Mouse (Mus musculus): ENCODE results near the gene Sec62. TPM values are rescaled to one million over a fixed set of nuclear protein-coding genes. Genes with fewer than 3 reads are reported as not detected.
A peak's percentile ranks its signal among the peaks of the same experiment; 100 is the strongest.

Gene Sec62
- polyA plus RNA-seq, 1 experiment: 12.9 TPM

- no peaks in the 10 kb centered on the region for H3K27me3 ChIP-seq (ENCODE audit: control insufficient read depth, insufficient read depth, low read length)
- H3K27ac ChIP-seq (ENCODE audit: control insufficient read depth, insufficient read depth, low read length): no peak overlapping the region
- no peaks in the 10 kb centered on the region for H3K36me3 ChIP-seq (ENCODE audit: control insufficient read depth, insufficient read depth, low read length)
- no peak overlapping the region for H3K4me3 ChIP-seq (ENCODE audit: control insufficient read depth, insufficient read depth, low read length)
- 22% methylated on average over 10 of the region's 10 CpGs for WGBS
- DNase-seq: peak; percentile 42
- no peaks in the 10 kb centered on the region for H3K4me1 ChIP-seq (replicated peaks; ENCODE audit: control insufficient read depth, insufficient read depth, low read length)
- TF ChIP-seq POLR2A (IDR thresholded peaks at IDR 0.05; ENCODE audit: control insufficient read depth, extremely low read depth, insufficient read depth, low read length, poor library complexity): no peak
- TF ChIP-seq CTCF (IDR thresholded peaks at IDR 0.05; ENCODE audit: borderline replicate concordance, control insufficient read depth, extremely low read depth, insufficient read depth, low read length, poor library complexity): no peak
These were observed 27.2 kb upstream of the Sec62 start for GRCm38 (mm10) chr3:30765311-30766027.

DNA sequence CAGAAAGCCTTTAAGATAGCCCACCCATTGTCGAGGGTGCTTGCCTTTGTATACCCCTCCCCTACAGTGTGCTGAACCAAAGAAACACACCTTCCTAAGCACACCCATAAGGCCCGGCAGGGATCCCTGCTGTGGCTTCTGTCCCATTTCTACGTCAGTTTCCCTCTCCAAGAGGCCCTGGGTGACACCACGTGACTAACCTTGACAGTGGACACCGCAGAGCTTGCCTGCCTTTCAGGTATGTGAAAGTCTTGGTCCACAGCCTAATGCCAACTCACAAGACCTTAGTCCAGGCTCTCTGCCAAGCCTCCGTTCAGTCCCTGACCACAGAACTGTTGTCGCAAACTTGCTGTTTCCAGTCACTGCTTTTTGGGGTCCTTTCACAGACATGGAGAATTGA, 26.5 kb upstream of the Sec62 start:
- 36% methylated on average over 7 of the region's 7 CpGs for WGBS
- Histone ChIP-seq H3K36me3 (ENCODE audit: control insufficient read depth, insufficient read depth, low read length) (no peaks in the 10 kb centered on the region), H3K4me1 (replicated peaks; ENCODE audit: control insufficient read depth, insufficient read depth, low read length) (no peaks in the 10 kb centered on the region), H3K27me3 (ENCODE audit: control insufficient read depth, insufficient read depth, low read length) (no peaks in the 10 kb centered on the region), H3K27ac (ENCODE audit: control insufficient read depth, insufficient read depth, low read length) (no peak overlapping the region), H3K4me3 (ENCODE audit: control insufficient read depth, insufficient read depth, low read length) (no peak overlapping the region)
- no peak for DNase-seq
- TF ChIP-seq POLR2A (IDR thresholded peaks at IDR 0.05; ENCODE audit: control insufficient read depth, extremely low read depth, insufficient read depth, low read length, poor library complexity) (no peak), CTCF (IDR thresholded peaks at IDR 0.05; ENCODE audit: borderline replicate concordance, control insufficient read depth, extremely low read depth, insufficient read depth, low read length, poor library complexity) (no peak)

DNA sequence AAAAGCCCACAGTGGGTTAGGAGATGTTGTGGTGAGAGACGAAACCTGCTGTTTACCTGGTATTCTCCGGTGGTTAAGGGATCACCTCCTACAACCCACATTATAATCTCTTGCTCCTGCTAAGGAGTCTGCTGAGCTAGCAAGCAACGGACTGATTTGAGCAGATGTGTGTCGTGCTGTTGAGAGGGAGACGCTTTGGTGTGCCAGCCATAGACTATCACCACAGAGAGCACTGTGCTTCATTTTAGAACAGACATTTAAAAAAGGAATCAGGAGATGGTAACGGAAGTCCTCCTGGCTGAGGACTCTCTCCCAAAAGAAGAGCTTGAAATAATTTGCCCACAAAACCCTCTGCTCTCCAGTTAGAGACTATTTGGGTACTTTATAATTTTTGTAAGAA, 25.4 kb upstream of the Sec62 start:
- Histone ChIP-seq H3K27ac (ENCODE audit: control insufficient read depth, insufficient read depth, low read length) (no peak overlapping the region), H3K4me3 (ENCODE audit: control insufficient read depth, insufficient read depth, low read length) (no peak overlapping the region), H3K4me1 (replicated peaks; ENCODE audit: control insufficient read depth, insufficient read depth, low read length) (no peaks in the 10 kb centered on the region), H3K36me3 (ENCODE audit: control insufficient read depth, insufficient read depth, low read length) (no peaks in the 10 kb centered on the region), H3K27me3 (ENCODE audit: control insufficient read depth, insufficient read depth, low read length) (no peaks in the 10 kb centered on the region)
- DNase-seq: no peak
- TF ChIP-seq POLR2A (IDR thresholded peaks at IDR 0.05; ENCODE audit: control insufficient read depth, extremely low read depth, insufficient read depth, low read length, poor library complexity) (no peak), CTCF (IDR thresholded peaks at IDR 0.05; ENCODE audit: borderline replicate concordance, control insufficient read depth, extremely low read depth, insufficient read depth, low read length, poor library complexity) (no peak)
- WGBS: 93% methylated on average over 6 of the region's 6 CpGs

- Histone ChIP-seq H3K4me3 (ENCODE audit: control insufficient read depth, insufficient read depth, low read length) (no peak overlapping the region), H3K27me3 (ENCODE audit: control insufficient read depth, insufficient read depth, low read length) (no peaks in the 10 kb centered on the region), H3K27ac (ENCODE audit: control insufficient read depth, insufficient read depth, low read length) (no peak overlapping the region), H3K4me1 (replicated peaks; ENCODE audit: control insufficient read depth, insufficient read depth, low read length) (no peaks in the 10 kb centered on the region), H3K36me3 (ENCODE audit: control insufficient read depth, insufficient read depth, low read length) (no peaks in the 10 kb centered on the region)
- DNase-seq: no peak
- WGBS: 87% methylated on average over 10 of the region's 10 CpGs
- no peak for TF ChIP-seq CTCF (IDR thresholded peaks at IDR 0.05; ENCODE audit: borderline replicate concordance, control insufficient read depth, extremely low read depth, insufficient read depth, low read length, poor library complexity)
- TF ChIP-seq POLR2A (IDR thresholded peaks at IDR 0.05; ENCODE audit: control insufficient read depth, extremely low read depth, insufficient read depth, low read length, poor library complexity): no peak
These were observed 22.7 kb upstream of the Sec62 start for GRCm38 (mm10) chr3:30769755-30770515.

DNA sequence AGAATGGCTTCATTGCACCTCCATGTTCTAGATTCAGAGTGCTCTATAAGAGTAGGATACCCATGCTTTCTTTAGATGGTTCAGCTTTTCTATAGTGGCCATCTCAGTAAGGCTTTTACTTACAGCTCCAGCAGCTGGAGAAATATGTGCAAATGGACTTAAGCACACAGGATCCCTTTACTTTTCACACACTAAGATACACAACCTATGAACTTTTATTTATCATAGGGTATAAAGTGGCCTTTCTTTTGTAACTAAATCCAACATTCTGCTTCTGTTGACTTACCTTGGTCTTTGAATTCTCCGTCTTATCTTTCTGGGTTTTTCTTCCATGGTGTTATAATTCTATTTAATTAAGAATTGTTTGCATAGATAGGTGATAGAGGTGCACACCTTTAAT, 21.1 kb upstream of the Sec62 start:
- no peak overlapping the region for H3K27ac ChIP-seq (ENCODE audit: control insufficient read depth, insufficient read depth, low read length)
- WGBS: 98% methylated on average over 1 of the region's 1 CpGs
- H3K27me3 ChIP-seq (ENCODE audit: control insufficient read depth, insufficient read depth, low read length): no peaks in the 10 kb centered on the region
- H3K4me1 ChIP-seq (replicated peaks; ENCODE audit: control insufficient read depth, insufficient read depth, low read length): no peaks in the 10 kb centered on the region
- H3K4me3 ChIP-seq (ENCODE audit: control insufficient read depth, insufficient read depth, low read length): no peak overlapping the region
- TF ChIP-seq CTCF (IDR thresholded peaks at IDR 0.05; ENCODE audit: borderline replicate concordance, control insufficient read depth, extremely low read depth, insufficient read depth, low read length, poor library complexity) (no peak), POLR2A (IDR thresholded peaks at IDR 0.05; ENCODE audit: control insufficient read depth, extremely low read depth, insufficient read depth, low read length, poor library complexity) (no peak)
- no peak for DNase-seq
- H3K36me3 ChIP-seq (ENCODE audit: control insufficient read depth, insufficient read depth, low read length): no peaks in the 10 kb centered on the region

DNA sequence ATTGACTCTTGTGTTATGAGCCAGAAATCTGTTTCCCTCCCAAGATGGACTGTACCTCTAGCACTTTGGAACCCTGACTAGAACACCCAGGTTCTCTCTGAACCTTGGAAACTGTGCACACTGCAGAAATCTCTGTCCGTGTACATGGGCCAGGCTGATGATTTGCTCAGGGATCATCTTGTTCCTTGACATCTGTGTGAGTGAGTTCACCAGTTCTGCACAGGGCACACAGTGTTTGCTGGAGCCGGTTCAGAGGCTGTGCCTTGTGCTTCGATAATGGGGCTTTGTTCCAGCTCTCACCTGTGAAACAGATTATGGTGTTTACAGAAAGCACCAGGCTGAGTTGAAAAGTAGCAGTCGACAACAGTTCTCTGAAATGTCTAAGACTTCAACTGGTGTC, 20.0 kb upstream of the Sec62 start:
- no peaks in the 10 kb centered on the region for H3K27me3 ChIP-seq (ENCODE audit: control insufficient read depth, insufficient read depth, low read length)
- H3K27ac ChIP-seq (ENCODE audit: control insufficient read depth, insufficient read depth, low read length): no peak overlapping the region
- DNase-seq: no peak
- H3K36me3 ChIP-seq (ENCODE audit: control insufficient read depth, insufficient read depth, low read length): no peaks in the 10 kb centered on the region
- TF ChIP-seq CTCF (IDR thresholded peaks at IDR 0.05; ENCODE audit: borderline replicate concordance, control insufficient read depth, extremely low read depth, insufficient read depth, low read length, poor library complexity) (no peak), POLR2A (IDR thresholded peaks at IDR 0.05; ENCODE audit: control insufficient read depth, extremely low read depth, insufficient read depth, low read length, poor library complexity) (no peak)
- no peaks in the 10 kb centered on the region for H3K4me1 ChIP-seq (replicated peaks; ENCODE audit: control insufficient read depth, insufficient read depth, low read length)
- 90% methylated on average over 4 of the region's 4 CpGs for WGBS
- no peak overlapping the region for H3K4me3 ChIP-seq (ENCODE audit: control insufficient read depth, insufficient read depth, low read length)
